Mouse (Mus musculus): ENCODE results near the gene Tbx21.

DNA sequence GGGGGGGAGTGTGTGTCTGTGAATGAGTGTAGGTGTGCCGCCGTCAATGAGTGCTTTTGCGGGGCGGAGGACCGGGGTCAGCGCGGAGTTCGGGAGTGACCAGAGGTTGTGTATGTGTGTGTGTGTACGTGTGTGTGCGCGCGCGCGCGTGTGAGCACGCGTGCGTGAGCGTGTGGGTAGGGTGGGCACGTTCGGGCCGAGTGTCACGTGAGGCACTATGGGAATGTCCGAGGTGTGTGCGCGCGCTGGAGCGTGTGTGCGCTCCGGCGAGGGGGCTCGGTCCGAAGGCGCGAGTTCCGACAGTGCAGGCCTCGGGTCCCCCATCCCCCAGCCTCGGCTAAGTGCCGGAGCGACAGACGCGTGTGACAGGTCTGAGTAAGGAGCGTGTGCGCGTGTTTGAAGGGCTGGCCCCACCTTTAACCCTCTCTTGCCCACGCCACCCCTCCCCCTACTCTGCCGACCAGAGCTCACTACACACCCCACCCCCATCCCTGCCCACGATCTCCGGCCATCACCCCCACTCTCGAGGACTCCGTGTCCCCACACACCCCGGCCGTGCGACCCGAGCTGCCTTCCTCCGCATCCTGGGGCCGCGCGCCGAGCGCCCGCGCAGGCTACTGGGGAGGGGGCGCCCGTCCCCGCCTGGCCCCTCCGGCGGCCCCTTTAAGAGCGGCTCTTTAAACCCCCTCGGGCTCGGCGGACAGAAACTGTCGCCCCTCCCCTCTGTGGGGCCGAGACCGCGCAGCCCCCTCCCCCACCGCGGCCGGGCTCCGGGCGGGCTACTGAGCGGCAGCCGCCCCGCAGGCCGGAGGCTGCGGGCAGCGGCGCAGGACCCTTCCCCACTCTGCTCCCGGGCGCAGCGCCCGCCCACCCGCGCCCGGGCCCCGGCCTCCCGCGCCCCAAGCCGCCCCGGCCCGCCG is 35.5 kb upstream of the Tbx21 start:
- TF ChIP-seq CTCF (conservative IDR thresholded peaks at IDR 0.05; ENCODE audit: insufficient read depth, insufficient read length, low read depth, low read length): no peak
- no peak for TF ChIP-seq POLR2A (IDR thresholded peaks at IDR 0.05; ENCODE audit: low read depth, low read length)
